Mouse (Mus musculus) CD4-positive, CD25-positive, alpha-beta regulatory T cell, adult 2 months (primary cell): Measurements from ENCODE around the gene Asb16.
"Not testable (repeated sequence)": the region's sequence is repeated elsewhere in the genome, so short reads cannot be mapped to it uniquely, and the experiment has no call there.

Source experiments
- DNase-seq: peaks from one replicate; pipeline ENCODE4 v3.0.0-alpha.2; 2012; ENCODE audit warnings: low read depth, low spot score

Asb16 gene

DNA sequence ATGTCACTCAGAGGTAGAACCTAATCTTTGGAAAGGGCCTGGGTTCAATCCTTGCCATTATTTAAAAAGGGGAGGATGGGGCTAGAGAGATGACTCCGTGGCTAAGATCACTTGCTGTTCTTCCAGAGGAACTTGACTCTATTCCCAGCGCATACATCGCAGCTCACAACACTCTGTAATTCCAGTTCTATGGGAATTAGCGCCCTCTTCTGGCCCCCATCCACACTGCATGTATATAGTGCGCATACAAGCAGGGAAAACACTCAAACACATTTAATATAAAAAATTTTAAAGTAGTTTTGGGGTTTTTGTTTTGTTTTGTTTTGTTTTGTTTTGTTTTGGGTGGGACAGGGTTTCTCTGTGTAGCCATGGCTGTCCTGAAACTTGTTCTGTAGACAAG, 26.7 kb upstream of the Asb16 start:
- no peak for DNase-seq

DNA sequence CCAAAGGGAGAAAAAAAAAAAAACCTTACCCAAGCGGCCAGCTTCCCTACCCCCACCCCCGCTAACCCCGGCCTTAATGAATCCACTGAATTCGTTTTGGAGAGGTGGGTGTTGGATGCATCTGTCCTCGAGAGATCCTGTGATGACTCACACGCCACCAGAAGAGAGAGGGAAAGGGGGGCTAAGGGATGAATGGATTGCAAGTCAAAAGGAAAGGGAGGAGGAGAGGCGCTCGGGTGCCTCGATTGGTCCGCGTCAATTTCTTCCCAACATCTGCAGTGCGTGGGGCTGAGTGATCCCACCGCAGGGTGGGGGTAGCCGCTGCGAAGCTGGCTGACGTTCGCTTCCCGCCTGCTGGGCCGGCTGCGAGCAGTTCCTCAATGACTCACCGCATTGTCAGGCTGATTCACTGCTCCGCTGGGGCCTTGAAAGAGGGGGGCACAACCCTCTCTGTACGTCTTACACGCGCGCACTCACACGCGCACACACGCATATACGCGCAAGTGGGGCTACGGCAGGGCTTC, 23.6 kb upstream of the Asb16 start:
- peak; percentile 62 for DNase-seq

DNA sequence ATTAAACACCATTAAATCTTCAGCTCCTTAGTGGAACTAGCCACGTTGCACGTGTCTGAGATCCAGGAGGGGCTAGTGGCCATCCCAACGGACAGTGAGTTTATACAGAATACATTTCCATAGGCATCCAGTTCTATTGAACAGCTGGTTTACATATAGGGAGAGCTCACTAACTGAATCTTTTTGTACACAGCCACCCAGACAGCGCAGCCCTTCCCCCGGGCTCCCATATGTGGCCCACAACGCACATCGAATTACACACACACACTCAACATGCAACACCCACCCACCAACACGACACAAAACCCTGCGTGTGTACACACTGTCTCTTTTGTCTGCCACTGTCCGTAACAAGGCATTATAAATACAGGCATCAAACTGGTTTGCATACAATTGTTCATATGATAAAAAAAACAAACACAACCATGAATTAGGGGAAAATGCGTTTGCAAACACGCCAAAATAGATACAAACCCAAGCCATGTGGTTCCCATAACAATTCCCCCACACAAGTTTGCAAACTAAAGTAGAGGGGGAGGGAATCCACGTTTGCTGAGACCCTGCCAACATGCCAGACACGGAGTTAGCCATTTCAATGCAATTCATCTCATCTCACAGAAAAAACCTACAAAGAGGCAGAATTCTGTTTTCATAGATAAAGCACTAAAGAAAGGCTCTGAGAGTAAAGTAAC, 22.8 kb upstream of the Asb16 start:
- no peak for DNase-seq

DNA sequence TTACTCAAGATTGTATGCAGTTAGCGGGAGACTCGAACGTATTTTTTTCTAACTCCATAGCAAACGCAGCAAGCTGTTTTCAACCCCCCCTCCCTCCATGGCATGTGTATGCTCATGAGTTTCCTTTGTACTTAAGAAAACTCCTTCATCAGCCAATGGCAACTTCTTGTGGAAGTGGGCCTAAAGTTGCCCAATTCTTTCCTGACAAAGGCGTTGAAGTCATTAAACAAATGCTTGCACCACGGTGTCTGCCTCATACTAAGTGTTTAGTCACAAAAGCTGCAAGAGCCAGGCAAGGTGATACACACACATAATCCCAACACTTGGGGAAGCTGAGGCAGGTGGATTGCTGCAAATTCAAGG, 22.3 kb upstream of the Asb16 start:
- no peak for DNase-seq

DNA sequence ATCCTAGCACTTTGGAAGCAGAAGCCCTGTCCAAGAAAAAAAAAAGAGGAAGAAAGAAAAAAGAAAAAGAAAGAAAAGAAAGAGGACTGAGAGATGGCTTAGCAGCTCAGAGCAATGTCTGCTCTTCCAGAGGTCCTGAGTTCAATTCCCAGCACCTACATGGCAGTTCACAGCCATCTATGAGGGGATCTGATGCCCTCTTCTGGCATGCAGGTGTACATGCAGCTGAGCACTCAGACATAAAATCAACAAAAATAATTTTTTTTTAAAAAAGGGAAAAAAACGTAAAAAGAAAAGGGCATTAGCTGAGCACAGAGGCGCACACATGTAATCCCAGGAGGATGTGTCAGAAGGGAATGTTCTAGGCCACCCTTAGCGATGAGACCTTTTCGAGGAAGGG, 21.7 kb upstream of the Asb16 start:
- DNase-seq = peak; percentile 31

DNA sequence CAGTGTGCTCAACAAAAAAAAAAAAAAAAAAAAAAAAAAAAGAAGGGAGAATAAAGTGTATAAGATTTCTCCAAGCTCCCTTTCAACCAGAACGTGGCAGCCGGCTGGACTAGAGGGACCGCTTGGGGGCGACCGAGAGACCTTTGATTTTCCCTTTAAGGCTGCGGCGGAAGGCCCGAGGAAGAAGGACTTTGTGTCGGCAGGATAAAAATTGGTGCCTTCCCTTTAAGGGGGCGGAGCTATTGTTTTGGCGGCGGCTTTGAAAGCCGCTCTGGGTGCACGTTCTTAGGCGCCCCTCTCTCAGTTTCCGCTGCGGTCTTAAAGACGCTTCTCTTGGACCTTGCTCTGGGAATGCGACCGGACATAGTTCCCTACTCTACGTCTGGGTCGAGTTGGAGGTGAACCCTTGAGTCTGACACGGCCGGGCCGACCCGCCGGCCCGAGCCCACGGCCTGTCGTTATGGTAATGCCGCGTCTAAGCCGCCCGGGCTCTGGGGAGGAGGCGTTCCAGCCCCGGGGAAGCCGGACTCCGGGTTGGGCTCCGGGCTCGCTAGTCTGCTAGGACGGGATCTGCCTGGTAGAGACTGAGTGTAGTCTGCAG, 19.8 kb upstream of the Asb16 start, which contains the start of gene BC030867:
BC030867 (plus strand) TSS at position 253 of the 601 bp plus-strand sequence.
- peak; percentile 95 for DNase-seq

DNA sequence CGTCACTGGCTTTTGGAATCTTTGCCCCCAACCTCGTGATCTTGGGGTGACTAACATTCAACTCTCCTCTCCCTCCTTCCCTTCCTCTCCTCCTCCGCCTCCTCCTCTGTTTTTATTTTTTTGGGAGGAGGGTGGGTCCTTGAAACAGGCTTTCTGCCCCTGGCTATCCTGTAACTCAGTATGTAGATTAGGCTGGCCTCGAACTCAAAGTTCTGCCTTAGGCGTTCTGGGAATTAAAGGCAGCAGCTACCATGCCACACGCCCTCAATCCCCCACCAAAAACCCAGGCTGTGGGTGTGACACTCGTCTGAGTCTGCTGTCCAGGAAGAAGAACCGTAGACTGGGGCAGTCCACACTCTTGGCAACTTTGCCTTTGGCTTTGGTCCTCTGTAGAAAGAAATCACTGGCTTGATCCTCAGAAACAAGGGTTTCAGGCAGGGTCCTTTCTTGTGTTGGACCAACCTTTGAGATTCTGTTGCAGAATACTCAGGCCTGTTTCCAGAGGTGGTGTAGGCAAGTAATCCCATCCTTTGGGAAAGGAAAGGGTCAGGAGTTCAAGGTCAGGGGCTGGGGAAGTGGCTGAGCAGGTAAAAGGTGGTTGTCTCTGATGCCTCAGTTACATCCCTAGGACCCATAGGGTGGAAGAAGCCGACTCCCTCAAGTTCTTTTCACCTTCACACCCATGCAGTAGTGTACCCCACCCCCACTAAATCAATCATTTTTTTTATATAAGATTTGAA, 19.0 kb upstream of the Asb16 start:
- DNase-seq = no peak

DNA sequence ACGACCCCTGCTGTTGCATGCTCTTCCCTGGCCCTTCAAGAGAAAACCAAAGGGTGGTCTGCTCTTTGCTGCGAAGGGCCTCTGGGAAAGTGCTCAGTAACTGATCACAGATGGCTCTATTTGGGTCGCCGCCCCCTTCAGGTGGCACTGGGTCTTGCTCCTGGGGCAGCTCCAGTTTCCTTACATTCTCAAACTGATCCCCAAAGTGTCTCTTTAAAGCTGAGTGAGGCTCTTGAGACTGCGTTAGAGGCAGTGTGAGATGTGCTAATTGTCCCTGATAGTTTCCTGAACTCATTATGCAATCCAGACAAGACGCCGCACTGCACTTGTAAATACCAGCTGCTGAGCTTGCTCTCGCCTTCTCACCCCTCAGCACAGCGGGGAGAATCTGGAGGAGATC, 11.0 kb upstream of the Asb16 start:
- DNase-seq = peak; percentile 25

DNA sequence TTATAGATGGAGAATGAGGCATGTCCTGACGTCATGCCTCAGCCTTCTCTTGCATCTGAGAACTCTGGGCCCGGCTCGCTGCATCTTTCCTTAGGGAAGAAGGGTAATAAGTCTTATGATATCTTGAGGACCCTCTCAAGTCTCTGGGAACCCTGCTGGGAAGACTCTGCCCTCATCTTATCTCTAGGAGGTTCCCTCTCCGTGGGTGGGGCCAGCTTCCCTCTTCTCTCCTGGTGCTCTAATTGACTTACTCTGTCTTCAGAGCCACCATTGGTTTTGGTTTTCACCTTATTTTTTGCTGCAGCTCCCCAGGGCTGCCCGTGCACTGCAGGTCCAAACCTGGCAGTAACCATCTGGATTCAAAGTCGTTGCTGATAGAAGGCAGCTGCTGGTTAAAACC, 10.4 kb upstream of the Asb16 start:
- DNase-seq = no peak

DNA sequence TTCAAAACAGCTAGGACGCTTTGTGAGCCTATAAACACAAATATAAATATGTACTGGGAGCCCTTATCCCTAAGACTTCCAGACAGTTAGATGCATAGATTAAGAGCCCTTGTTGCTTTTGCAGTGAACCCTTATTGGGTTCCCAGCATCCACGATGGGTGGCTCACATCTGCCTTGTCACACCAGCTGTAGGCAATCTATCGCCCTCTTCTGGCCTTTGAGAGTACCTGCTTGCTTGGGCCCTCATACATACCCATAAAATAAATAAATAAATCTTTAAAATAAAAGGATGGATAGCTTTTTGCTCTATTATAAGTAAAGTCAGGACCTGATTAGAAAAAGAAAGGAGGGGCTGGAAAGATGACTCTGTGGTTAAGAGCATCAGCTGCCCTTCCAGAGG, 10.0 kb upstream of the Asb16 start:
- peak; percentile 28 for DNase-seq

DNA sequence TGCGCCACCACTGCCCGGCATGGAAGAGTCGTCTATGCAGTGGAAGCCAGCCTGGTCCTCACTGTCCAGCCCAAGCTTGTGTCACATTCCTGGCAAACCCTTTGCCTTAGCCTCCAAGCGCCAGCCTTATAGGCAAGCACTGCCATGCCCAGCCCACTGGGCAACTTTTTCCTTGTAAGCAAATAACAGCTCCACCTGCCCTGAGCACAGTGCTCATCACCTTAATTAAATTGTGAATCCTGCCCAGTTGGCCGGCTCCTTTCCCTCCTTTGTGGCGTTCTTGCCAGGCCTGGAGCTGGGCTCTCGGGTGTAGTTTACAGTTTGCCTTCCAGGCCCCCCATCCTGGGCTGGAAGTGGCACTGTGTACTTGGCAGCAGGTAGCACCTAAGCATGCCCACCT, 5.3 kb upstream of the Asb16 start:
- DNase-seq = no peak

DNA sequence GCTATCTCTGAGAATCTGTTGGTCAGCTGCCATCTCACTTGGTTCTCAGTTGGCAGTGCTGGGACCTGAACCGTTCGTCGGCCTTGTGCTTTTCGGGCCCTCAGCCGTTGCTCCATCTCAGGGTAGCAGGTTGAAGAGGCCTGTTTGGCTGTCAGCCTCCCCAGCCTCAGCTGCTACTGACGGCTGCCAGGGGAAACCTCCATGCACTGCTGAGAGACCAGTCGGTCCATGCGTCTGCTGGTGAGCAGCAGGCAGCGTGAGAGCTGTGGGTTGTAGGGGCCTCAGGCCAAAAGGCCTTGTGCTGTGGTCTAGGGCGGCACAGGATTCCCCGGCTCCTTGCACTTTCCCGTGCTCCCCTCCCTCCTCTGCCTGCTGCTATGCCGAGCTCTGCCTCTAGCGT, 2.7 kb upstream of the Asb16 start:
- no peak for DNase-seq

DNA sequence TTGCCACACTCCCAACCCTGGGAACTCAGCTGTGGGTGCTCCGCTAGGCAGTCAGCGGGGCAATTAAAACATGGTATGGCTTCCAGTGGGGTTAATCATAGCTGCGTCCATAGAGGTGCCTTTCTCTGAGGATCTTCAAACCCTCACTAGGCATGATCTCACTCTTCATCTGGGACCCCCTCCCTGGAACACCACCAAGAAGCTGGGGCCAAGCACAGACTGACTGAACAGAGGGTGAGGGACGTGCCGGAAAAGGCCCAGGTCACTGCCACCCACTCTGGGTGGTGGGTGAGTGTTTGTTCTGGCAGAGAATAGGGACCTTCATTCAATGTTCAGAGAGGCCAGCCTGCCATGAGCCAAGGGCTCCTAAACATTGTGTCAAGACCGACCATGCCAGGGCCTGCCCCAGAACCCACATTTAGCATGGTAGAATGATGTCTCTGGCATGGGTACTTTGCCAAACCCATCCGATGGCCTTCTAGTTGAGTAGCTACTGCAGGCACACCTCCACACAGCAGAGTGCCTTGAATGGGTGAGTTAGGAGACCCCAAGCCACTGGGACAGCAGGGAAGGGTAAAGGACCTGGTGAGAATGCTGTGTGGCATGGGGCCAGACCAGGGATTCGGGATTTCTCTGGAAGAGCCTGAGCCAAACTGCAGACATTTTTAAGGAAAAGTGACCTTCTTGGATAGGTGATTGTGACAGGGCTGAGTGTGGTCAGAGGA, 1.8 kb upstream of the Asb16 start:
- no peak for DNase-seq

DNA sequence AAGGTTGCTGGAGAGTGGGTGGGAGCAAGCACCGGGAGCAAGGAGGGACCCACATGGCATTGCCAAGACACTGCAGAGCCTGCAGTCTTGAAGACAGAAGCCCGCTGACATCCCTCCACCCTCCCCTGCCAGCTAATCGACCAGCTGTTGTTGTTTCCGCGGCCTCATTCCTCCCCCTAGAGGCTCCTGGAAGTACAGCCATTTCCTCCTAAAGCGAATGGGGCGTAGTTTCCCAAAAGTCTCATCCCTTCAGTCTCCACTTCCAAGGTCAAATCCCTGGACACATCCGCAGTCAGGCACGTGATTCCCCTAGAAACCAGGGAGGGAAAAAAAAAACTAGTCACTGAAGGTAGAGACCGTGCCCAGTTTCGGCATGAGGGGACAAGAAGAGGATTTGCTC, 1.1 kb upstream of the Asb16 start:
- peak; percentile 72 for DNase-seq

DNA sequence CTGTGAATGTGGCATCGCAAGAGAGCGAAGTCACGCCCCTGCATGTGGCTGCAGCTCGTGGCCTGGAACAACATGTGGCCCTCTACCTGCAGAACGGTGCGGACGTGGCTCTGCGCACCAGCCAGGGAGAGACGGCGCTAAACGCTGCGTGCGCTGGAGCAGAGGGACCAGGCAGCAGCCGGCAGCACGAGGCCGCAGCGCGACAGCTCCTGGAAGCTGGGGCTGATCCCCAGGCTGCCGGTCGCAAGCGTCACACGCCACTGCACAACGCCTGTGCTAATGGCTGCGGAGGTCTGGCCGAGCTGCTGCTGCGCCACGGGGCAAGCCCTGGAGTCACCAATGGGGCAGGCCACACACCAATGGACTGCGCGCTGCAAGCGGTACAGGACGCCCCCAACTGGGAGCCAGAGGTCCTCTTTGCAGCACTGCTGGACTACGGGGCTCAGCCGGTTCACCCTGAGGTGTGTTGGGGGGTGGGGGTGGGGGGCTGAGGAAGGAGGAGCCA, 7.9 kb downstream of the Asb16 start:
- DNase-seq = peak; percentile 30

DNA sequence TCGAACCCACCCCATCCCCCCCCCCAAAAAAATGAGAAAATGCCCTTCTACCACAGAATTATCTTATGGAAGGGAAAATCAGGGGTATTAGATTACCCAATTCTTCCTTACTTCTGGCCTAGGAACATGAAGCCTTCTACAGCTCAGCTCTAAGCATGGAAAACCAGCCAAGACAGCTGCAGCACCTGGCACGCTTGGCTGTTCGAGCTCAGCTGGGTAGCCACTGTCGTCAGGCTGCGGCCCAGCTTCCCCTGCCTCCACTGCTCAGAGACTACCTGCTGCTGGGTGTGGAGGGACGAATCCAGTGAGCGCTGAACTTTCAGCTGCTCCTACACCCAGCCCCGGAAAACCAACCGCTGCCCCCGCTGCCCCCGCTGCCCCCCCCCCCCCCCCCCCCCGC, 9.2 kb downstream of the Asb16 start:
- no peak for DNase-seq

DNA sequence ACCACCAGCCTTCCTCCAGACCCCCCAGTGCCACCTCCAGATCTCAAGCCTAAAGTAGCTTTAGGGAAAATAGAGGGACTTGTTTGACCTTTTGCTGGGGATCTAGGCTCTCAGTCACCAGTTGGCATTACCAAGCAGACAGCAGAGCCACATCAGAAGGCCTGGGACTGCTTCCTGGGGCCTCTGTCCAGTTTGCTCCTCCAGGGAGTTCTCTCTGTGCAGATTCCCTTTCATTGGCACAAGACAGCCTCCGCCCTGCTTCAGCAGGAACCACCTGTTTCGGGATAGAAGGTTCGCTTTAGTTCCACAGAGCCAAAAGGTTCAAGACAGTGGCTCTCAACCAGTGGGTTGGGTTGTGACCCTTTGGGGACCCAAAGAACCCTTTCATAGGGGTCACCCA, 11.1 kb downstream of the Asb16 start:
- DNase-seq = no peak

DNA sequence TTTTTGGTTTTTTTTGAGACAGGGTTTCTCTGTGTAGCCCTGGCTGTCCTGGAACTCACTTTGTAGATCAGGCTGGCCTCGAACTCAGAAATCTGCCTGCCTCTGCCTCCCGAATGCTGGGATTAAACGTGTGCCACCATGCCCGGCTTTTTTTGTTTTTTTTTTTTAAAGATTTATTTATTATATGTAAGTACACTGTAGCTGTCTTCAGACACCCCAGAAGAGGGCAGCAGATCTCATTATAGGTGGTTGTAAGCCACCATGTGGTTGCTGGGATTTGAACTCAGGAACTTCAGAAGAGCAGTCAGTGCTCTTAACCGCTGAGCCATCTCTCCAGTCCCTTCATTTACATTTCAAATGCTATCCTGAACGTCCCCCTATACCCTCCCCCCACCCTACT, 11.7 kb downstream of the Asb16 start:
- not testable (repeated sequence) for DNase-seq

DNA sequence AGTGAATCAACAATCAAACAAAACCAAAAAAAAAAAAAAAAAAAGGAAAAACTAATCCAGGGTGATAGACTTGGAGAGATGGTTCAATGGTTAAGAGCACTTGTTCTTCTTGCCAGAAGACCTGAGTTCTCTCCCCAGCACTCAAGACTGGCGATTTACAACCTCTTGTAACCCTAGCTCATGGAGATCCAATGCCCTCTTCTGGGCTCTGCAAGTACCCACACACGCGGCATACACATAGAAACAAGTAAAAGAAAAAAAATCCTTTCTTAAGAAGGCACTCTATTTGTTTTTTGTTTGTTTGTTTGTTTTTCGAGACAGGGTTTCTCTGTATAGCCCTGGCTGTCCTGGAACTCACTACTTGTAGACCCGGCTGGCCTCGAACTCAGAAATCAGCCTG, 15.4 kb downstream of the Asb16 start:
- DNase-seq = peak; percentile 44

DNA sequence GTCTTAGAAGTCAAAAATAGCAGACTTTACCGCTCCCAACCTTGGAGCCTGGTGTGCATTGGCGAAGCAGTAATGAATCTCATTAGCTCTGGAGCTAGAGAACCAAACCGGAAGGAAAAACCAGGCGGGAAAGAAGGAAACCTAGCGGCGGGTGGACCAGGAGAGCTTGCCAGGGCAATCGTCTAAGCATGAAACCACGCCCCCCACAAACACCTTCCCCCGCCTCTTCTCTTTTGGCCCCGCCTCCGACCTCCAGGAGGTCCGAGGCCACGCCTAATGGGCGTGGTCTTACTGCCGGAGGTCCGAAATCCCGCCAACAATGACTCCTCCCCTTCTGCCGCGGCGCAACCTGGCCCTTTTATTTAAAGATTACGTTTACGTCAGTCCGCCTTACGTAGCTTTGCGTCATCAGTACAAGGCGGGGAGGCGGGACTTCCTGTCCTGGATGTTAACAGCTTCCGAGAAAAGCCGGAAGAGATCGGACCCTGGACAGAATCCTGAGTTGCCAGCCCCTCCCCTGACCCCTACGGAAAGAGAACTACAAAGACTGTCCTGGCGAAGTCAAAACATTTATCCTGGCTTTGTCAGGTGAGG, 16.1 kb downstream of the Asb16 start, which contains the start of gene Tmub2:
Tmub2 (plus strand) TSS at position 431 of the 594 bp plus-strand sequence.
- peak; percentile 99 for DNase-seq

DNA sequence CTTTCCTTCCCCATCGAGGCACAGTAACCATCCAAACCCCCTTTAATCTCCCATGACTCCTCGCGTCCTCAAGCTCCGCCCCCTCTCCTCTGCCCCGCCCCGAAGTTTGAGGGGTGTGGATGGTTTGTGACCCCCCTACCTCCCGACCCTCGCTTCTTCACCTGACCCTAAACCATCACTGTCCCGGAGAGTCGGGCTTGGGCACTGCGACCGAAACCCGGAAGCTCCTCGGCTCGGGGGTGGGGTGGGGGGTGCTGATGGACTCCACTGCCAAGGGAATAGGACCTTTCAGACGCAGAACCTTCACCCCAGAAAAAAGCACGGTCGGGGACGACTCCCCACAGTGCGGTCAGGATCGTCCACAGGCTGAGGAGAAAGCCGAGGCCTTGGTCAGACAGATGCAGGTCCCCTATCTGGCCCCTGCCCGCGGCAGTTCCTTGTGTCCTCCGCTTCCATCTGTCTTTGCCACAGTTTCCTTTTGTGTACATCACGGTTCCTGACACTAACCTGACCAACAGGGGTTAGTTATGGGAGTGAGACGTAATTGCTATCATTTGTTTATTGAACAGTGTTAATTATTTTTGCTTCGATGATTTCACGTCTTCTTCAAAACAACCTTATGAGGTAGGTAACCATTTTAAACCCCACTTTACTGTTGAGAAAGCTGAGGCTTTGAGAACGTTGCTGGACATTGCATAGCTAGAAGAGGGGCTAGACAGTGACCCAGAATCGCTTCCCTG, 16.7 kb downstream of the Asb16 start:
- no peak for DNase-seq
